ENCODE assay signal across 26 mouse cellular contexts in the genomic region with DNA sequence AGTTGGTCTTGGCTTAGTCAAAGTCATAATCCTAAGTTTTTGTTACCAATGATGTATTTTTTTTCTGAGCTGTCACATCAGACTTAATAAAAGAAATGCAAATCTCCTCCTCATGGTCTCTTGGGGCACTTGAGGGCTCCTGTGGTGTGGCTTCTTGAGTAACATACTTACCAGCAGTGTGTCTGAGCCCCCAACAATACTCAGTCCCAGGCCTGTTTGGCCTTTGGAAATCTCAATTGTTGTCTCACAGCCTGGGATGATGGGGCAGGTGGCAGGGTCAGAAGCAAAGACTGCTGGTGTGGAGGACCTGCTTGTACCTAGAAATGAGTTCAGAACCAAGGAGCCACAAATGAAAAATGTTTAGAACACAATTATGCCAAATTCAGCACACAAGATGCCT.
"Had no signal": no experiment of that assay in that cellular context is flagged by ENCODE, and none has a peak within 500 bp of the region (broad histone marks: within the 10 kb centered on the region; RNA-seq: fewer than 3 reads in every experiment).

No protein-coding gene starts in this region.

- H3K4me3 ChIP-seq: gastrocnemius, adult 2 months; heart, embryonic 10.5 days; heart, embryonic 12.5 days; hindbrain, embryonic 10.5 days; hindbrain, embryonic 12.5 days; intestine, embryonic 15.5 days; layer of hippocampus, adult 2 months; left cerebral cortex, adult 2 months; limb, embryonic 10.5 days; limb, embryonic 12.5 days; liver, embryonic 13.5 days had no signal

- DNase-seq: gastrocnemius, adult 2 months; gastrocnemius, postnatal 10 days; gastrocnemius, postnatal 25 days; heart, postnatal 10 days; heart, postnatal 4 days; kidney, adult 18-20 months; kidney, adult 8-10 months; kidney, postnatal 10 days; kidney, postnatal 25 days; kidney, postnatal 4 days; liver; liver, embryonic 13.5 days had no signal

- H3K4me1 ChIP-seq: heart, embryonic 10.5 days; heart, embryonic 12.5 days; hindbrain, embryonic 12.5 days; intestine, embryonic 15.5 days; limb, embryonic 10.5 days; limb, embryonic 12.5 days; liver, embryonic 13.5 days had no signal

- H3K9ac ChIP-seq: heart, embryonic 12.5 days; hindbrain, embryonic 12.5 days; hindbrain, embryonic 14.5 days; intestine, embryonic 15.5 days; limb, embryonic 12.5 days; liver, embryonic 13.5 days had no signal

- H3K4me2 ChIP-seq: heart, embryonic 12.5 days; hindbrain, embryonic 12.5 days; hindbrain, embryonic 14.5 days; intestine, embryonic 15.5 days; limb, embryonic 12.5 days; liver, embryonic 11.5 days; liver, embryonic 13.5 days had no signal

- H3K27ac ChIP-seq: gastrocnemius, adult 2 months; heart, embryonic 10.5 days; hindbrain, embryonic 10.5 days; hindbrain, embryonic 12.5 days; hindbrain, embryonic 14.5 days; intestine, embryonic 15.5 days; layer of hippocampus, adult 2 months; left cerebral cortex, adult 2 months; limb, embryonic 10.5 days; limb, embryonic 12.5 days; liver, embryonic 13.5 days had no signal

- H3K9me3 ChIP-seq: heart, embryonic 10.5 days; heart, embryonic 12.5 days; hindbrain, embryonic 10.5 days; hindbrain, embryonic 12.5 days; intestine, embryonic 15.5 days; limb, embryonic 10.5 days; limb, embryonic 12.5 days; liver, embryonic 13.5 days had no signal

- H3K27me3 ChIP-seq: heart, embryonic 12.5 days; hindbrain, embryonic 12.5 days; intestine, embryonic 15.5 days; limb, embryonic 12.5 days; liver, embryonic 13.5 days had no signal

- ATAC-seq: hindbrain, embryonic 16.5 days; inflammation-experienced regulatory T-cells, adult 6 months; intestine, embryonic 15.5 days; intestine, postnatal 0 days had no signal

- H3K36me3 ChIP-seq: liver, embryonic 13.5 days had no signal
